Mouse (Mus musculus): ENCODE data around the gene C1ql4.

DNA sequence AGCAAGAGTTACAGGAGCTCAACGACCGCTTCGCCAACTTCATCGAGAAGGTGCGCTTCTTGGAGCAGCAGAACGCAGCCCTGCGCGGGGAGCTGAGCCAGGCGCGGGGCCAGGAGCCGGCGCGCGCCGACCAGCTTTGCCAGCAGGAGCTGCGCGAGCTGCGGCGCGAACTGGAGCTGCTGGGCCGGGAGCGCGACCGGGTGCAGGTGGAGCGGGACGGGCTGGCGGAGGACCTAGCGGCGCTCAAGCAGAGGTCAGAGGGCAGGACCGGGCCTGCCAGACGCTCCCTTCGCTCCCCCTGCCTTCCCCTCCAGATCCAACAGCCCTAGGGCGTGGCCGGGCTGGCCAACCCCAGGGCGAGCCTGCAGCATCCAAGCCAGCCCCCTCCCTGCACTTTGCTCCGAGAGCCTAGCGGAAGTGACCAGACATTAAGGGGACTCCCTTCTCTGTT is 32.1 kb downstream of the C1ql4 start:
- no peak for TF ChIP-seq CTCF (conservative IDR thresholded peaks at IDR 0.05; ENCODE audit: low read length)
- no peak for TF ChIP-seq NANOG (IDR thresholded peaks at IDR 0.05; ENCODE audit: borderline replicate concordance, low read length)

All from E14TG2a.4 (cell line).